Mouse (Mus musculus): ENCODE results near the gene Patz1.

Gene Patz1

DNA sequence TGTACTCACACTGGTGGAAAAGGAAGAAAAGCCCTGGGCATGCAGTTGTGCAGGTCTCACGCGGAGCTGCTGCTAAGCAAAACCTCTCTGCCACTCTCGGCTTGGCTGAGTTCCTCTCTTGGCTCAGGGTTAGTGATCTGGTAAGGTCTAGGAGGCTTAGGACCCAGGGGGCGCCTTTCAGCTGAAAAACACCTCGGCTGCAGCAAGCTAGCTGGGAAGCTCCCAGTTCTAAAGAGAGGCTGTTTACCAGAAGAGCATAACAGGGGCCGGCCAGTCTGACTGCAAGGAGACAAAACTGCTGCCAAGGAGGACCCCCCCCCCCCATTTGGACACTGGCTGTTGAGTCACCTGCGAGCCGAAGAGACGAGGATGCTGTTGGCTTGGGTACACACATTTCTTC, 41.9 kb downstream of the Patz1 start:
- peak; percentile 68 for DNase-seq (ENCODE audit: extremely low spot score)

DNA sequence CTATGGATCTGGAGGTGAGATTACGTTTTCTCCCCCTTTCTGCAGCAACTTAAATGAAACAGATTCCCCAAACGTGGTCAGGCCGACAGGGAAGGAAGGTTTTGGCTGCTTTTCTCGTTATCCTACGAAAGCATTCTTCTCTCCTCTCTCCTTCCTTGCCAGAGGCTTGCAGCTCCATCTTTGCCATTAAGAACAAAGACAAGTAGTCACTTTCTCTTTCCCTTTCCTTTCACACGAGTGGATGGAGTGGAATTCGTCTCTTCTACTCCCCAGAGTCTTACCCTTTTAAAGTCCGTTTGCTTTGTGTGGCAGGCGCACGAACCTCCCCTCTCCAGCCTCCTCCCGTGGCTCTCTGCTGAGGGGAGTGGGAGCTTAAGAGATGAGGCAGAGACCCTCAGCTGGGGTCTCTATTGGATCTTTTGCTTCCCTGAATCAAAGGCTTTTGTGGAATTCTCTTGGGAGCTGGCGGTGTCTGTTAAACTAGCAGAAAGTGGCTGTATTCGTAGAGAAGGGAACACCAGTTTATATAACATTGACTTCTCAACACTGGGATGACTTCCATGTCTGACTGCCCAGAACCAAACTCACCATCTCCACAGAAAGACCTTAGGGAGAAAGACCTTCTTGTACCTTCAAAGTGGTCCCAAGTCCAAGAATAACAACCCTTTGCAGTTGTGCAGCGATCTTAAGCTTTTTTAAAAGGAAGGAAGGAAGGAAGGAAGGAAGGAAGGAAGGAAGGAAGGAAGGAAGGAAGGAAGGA, 42.5 kb downstream of the Patz1 start:
- no peak for DNase-seq (ENCODE audit: extremely low spot score)

- DNase-seq (ENCODE audit: extremely low spot score): peak; percentile 91
Observed at GRCm38 (mm10) chr11:3331756-3332642, 43.3 kb downstream of the Patz1 start.

DNA sequence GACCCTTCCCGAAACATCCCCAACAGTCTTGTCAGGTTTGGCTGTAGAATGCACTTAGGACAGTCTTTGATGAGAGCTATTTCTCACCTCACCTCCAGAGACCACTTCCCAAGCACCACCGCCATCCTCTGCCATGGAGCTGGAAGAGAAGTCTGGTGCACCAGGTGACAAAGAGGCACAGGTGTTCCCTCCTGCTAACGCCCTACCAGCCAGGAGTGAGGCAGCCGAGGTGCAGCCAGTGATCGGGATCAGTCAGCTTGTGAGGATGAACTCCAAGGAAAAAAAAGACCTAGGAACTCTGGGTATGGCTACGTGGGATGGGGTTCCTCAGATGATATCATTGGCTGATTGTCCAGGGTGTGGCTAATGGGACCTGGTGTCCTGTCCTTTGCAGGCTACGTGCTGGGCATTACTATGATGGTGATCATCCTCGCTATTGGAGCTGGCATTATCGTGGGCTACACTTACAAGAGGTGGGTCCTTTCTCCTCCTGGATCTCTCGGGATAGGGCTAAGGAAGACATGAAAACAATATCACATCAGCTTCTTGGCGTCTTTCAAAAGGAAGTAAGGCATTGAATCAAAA, 44.5 kb downstream of the Patz1 start:
- no peak for DNase-seq (ENCODE audit: extremely low spot score)

DNA sequence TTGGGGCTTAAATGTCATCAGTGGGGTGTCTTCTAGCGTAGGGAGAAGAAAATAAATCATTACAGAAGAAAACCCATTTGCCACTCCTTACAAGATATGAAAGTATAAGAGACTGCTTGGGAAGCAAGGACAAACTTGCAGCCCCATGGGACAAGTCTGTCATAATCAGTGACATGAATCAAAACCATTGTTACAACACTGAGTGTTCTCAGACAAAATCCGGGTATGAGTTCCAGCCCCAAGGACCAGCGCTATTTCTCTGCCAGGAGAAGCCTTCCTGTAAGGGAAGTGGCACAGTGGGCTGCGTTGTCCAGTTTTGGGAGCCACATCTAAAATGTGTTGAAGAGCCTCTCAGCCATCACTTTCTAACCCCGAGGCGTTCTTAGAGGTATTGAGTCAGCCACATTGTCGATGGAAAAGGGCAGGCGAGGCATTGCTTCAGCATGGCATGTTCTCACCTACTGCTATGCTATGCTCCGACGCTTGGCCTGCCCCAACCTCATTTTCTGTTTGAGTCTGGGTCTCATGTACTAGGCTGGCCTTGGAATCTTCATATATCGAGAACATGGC, 45.6 kb downstream of the Patz1 start:
- no peak for DNase-seq (ENCODE audit: extremely low spot score)

DNA sequence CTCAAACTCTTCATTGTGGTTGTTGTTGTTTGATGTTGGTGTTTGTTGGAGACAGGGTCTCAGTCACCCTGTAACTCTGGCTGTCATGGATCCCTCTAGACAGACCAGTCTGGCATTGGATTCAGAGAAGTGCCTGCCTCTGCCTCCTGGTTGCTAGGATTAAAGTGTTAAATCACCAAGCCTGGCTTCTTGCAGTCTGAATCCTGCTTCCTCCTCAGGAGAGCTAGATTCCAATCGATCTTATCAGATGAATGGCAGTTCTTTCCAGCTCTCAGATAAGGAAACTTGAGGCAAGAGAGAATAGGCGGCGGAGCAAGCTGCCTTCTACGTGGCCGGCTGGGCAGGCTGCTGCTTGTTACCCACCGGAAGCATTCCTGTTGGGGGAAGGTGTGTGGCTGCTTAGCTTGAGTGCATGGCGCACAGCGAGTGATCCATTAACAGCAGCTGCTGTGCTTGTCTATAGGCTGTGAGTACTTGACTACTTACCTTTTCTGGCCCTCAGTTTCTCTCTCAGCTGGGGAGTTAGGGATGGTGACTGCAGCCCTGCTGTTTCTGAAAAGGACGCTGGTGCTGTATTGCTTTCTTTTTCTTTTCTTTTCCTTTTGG, 46.1 kb downstream of the Patz1 start:
- DNase-seq (ENCODE audit: extremely low spot score): no peak

DNA sequence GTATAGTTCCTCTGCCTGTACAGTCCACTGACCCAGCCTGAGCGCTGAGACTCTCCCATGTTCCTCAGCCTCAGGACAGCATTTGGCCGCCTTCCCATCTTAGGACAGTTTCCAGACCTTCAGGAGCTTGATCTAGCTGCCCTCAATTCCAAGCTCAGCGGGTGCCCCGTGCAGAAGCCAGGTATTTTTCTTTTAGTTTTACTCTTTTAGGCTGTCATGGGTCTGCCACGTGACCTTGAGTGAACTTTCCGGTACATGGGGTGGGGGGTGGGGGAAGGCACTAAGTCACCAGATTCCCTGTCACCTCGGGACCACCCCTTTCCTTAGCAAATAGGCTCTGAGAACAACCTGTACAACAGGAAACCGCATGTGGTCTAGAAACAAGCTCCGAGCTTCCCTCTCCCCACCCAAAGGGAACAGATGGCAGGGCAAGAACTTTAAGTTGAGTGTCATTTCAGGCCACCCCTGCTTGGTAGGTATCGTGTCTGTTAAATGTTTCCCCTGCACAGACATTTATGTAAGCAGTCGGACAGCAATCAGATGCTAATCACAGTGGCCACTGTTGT, 47.1 kb downstream of the Patz1 start:
- no peak for DNase-seq (ENCODE audit: extremely low spot score)

- no peak for DNase-seq (ENCODE audit: extremely low spot score)
Observed at GRCm38 (mm10) chr11:3336602-3337001, 47.9 kb downstream of the Patz1 start.

GRCm38 (mm10) chr11:3337173-3337955, 48.7 kb downstream of the Patz1 start:
- peak; percentile 67 for DNase-seq (ENCODE audit: extremely low spot score)

GRCm38 (mm10) chr11:3337961-3338360, 49.3 kb downstream of the Patz1 start:
- no peak for DNase-seq (ENCODE audit: extremely low spot score)

- no peak for DNase-seq (ENCODE audit: extremely low spot score)
Observed at GRCm38 (mm10) chr11:3341476-3341875, 52.8 kb downstream of the Patz1 start.

DNA sequence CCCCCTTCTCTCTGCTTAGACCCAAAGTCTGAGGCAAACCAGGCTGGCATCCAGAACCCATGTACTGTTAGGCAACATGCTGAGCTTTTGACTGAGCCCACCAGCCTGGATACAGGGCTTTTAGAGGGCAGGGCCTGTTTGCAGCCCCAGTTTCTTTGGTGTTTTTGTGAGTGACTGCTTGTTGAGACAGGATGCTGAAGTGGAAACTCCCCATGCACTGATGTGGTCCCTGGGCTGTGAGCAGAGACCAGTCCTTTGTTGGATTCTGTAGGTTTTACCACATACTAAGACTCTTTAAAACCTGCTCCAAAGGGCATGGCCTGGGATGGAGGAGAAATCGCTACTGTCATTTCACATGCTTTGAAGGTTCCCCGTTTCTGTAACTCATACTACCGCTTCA, 56.2 kb downstream of the Patz1 start:
- no peak for DNase-seq (ENCODE audit: extremely low spot score)

GRCm38 (mm10) chr11:3346351-3346750, 57.7 kb downstream of the Patz1 start:
- no peak for DNase-seq (ENCODE audit: extremely low spot score)

DNA sequence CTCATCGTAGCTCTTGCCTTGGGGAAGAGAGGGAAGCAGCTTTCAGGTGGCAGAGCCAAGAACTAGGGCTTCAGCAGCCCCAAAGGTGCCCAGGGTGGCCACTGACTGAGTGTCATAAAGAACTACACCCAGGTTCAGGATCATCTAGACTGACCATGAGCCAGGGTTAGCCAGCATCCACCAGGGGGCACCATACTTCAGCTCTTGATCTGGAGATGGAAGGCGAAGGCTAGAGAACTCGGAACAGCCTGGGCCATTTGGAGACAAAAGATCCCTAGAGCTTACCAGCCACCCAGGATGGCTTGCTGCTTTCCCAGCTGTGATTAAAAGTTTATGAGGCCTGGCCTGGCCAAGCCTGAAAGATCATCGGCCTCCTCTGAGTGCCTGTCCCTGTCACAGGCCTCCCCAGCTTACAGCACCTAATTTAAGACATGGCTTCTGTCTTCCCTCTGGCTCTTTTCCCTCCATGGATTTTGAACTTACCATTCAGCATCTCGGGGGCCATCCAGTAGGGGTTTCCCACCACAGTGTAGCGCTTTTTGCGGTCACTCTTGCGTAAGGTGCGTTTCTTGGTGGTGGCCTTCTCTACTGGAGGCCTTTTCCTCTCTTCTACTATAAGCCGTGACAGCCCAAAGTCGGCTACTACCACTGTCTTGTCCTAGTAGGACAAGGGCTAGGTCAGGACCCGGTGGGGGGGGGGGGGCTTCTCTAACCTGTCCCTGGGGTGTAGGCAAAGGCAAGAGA, 58.6 kb downstream of the Patz1 start:
- peak; percentile 81 for DNase-seq (ENCODE audit: extremely low spot score)

- no peak for DNase-seq (ENCODE audit: extremely low spot score)
Observed at GRCm38 (mm10) chr11:3347835-3348195, 59.1 kb downstream of the Patz1 start.

GRCm38 (mm10) chr11:3348576-3349342, 60.1 kb downstream of the Patz1 start:
- peak; percentile 77 for DNase-seq (ENCODE audit: extremely low spot score)

GRCm38 (mm10) chr11:3349343-3349695, 60.6 kb downstream of the Patz1 start:
- DNase-seq (ENCODE audit: extremely low spot score): no peak

GRCm38 (mm10) chr11:3352131-3352530, 63.5 kb downstream of the Patz1 start:
- no peak for DNase-seq (ENCODE audit: extremely low spot score)

- DNase-seq (ENCODE audit: extremely low spot score): no peak
Observed at GRCm38 (mm10) chr11:3352990-3353585, 64.4 kb downstream of the Patz1 start.
